Mouse (Mus musculus) heart, adult 9 months (tissue): ENCODE data around the gene Slc9a3r2.

Experiments
- DNase-seq, 2 experiments: peaks; one replicate each; pipeline ENCODE4 v3.0.0; 2022; ENCODE audit warnings: low spot score in 2 of 2

Gene Slc9a3r2

DNA sequence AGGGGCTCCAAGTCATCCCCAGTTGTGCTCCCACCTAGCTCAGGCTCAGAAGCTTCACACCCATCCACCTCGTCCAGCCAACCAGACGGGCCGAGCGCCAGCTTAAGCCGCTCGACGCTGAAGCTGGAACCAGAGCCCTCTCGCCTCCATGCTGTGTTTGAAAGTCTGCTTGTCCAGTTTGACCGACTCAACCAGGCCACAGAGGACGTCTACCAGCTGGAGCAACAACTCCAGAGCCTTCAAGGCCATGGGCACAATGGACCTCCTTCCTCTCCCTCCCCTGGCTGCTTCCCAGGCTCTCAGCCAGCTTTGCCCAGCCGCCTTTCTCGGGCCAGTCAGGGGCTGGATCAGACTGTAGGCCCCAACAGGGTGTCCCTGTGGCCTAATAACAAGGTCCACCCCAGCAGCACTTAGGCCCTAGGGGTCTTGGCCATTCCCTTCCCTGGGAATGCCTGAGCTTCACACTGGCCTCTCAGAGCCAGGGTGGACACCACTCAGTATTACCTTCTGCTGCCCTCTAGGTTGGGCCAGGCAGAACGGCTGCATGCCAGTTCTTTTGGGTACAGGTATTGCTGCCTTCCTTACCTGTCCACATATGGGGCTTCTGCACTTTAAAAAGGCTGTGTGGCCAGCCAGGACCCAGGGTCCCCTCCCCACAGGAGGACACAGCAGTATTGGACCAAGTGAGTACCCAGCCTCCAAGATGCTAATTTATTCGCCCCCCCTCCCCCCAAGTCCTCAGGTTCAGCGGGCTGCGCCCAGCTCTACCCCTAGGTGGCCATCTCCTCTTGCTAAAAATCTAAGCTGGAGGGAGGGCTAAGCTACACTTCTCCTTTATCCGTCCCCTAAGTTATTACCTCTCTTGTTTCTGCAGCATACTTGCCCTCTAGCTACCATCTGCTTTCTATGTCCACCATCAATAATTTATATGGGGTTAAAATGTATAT, 54.7 kb downstream of the Slc9a3r2 start:
- DNase-seq: no peak

DNA sequence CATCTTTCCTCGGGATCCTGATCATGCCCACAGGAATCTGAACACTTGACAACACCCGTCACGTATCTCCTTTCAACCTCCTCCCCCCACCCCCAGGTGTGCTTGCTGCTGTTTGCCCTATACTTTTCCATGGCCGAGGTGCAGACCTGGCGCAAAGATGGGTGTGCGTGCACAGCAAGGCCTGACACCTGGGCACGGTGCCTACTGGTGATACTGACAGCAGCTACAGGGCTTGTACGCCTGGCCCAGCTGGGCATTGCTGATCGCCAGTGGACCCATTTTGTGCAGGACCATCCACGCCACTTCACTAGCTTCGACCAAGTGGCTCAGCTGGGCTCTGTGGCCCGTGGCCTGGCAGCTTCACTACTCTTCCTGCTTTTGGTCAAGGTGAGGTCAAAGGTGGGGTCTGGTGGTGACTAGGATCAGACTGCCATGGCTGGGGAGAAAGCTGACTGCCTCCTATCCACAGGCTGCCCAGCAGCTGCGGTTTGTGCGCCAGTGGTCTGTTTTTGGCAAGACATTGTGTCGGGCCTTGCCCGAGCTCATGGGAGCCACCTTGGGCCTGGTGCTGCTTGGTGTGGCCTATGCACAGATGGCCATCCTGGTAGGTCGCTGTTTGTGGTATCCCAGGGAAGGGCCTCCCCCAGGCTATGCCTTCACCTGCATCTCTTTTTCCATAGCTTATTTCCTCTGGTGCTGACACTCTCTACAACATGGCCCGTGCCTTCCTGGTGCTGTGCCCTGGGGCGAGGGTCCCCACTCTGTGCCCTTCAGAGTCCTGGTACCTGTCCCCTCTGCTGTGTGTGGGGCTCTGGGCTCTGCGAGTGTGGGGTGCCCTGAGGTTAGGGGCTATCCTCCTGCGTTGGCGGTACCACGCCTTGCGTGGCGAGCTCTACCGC, 55.9 kb downstream of the Slc9a3r2 start:
- DNase-seq: no peak

GRCm38 (mm10) chr17:24593248-24593647, 56.9 kb downstream of the Slc9a3r2 start:
- DNase-seq: no peak

DNA sequence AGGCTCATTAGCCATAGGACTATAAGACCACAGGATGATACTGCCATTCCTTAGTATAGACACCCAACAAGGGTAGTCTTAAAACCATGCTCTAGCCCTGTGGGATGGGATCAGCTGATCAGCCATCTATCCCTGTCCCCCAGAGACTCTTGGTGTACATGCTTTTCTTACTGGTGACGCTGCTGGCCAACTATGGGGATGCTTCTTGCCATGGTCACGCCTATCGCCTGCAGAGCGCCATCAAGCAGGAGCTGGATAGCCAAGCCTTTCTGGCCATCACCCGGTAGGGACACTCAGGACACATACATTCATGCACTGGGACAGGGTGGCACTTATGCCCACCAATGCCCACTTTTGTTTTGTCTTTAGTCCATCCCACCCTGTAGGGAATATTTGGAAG, 58.4 kb downstream of the Slc9a3r2 start:
- DNase-seq: no peak

DNA sequence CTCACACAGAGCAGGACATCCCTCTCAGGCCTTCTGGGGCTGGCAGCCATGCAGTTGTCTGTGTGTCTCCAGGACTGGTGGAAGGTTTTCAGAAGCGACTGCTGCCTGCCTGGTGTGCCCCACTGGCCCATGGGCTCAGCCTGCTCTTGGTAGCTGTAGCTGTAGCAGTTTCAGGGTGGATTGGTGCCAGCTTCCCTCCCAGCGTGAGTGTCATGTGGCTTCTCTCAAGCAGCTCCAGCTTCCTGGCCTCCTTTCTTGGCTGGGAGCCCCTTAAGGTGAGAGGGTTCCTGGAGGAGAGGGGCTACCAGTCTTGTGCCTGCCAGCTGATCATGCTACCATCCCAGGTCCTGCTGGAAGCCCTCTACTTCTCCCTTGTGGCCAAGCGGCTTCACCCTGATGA, 59.2 kb downstream of the Slc9a3r2 start:
- peak in 1 of 2 experiments; percentile 29 for DNase-seq
